Mouse (Mus musculus): ENCODE results near the gene Snx6.

GRCm38 (mm10) chr12:54841576-54841975 lies 46.1 kb upstream of the Snx6 start:
- TF ChIP-seq CTCF (IDR thresholded peaks at IDR 0.05) (no peak), EP300 (IDR thresholded peaks at IDR 0.05) (no peak)

Data from lung, postnatal 0 days (tissue).